Mouse (Mus musculus) limb, embryonic 13.5 days (tissue): ENCODE data around the gene Pcyox1. TPM values are rescaled to one million over a fixed set of nuclear protein-coding genes. Genes with fewer than 3 reads are reported as not detected.

ENCODE experiments used
- ATAC-seq: fragments of 200-750 bp; cut with Nextera tagmentation; 2 replicates; pipeline ENCODE4 v1.8.0; 2017; ENCODE audit warnings: low read depth, moderate number of reproducible peaks, moderate TSS enrichment; ENCODE audit not compliant: low FRiP score
- H3K27ac ChIP-seq: fragments of 300-500 bp; sonication (generic); 2 replicates; pipeline ENCODE4 v1.5.1; 2015; ENCODE audit warnings: inconsistent platforms, mild to moderate bottlenecking, moderate library complexity
- H3K27me3 ChIP-seq: fragments of 300-500 bp; sonication (generic); 2 replicates; pipeline ENCODE4 v1.6.1; 2015; ENCODE audit warnings: mild to moderate bottlenecking, inconsistent platforms
- H3K36me3 ChIP-seq: fragments of 300-500 bp; sonication (generic); 2 replicates; pipeline ENCODE4 v1.6.1; 2015; ENCODE audit warnings: inconsistent platforms, mild to moderate bottlenecking, moderate library complexity
- H3K4me1 ChIP-seq: fragments of 300-500 bp; sonication (generic); 2 replicates; pipeline ENCODE4 v1.6.1; 2015; ENCODE audit warnings: inconsistent platforms
- H3K4me2 ChIP-seq: fragments of 300-500 bp; sonication (generic); replicated peaks from 2 replicates; pipeline ENCODE4 v1.6.1; 2015; ENCODE audit warnings: inconsistent platforms, mild to moderate bottlenecking, moderate library complexity
- H3K4me3 ChIP-seq: fragments of 300-500 bp; sonication (generic); 2 replicates; pipeline ENCODE4 v1.5.1; 2015; ENCODE audit warnings: moderate library complexity, mild to moderate bottlenecking, inconsistent platforms
- H3K9ac ChIP-seq: fragments of 300-500 bp; sonication (generic); 2 replicates; pipeline ENCODE4 v1.6.1; 2015; ENCODE audit warnings: mild to moderate bottlenecking, inconsistent platforms
- H3K9me3 ChIP-seq: fragments of 300-500 bp; sonication (generic); 2 replicates; pipeline ENCODE4 v1.6.1; 2016; ENCODE audit warnings: inconsistent platforms
- WGBS: fragments of 180-500 bp; shearing (Covaris S2); methylation state at CpG from one replicate; pipeline ENCODE4 v1.1.7; 2015; 5-methylcytosine and 5-hydroxymethylcytosine counted together
- polyA plus RNA-seq: library from polyadenylated mRNA; unstranded; fragments of >200 nt; fragmentation: Nextera tagmentation; extraction: Ambion mirVana; gene quantifications from 2 replicates; pipeline ENCODE4 v1.2.1, GENCODE M21; 2015

Pcyox1 gene
- polyA plus RNA-seq, 1 experiment from 2014 or later = 86.3 TPM

DNA sequence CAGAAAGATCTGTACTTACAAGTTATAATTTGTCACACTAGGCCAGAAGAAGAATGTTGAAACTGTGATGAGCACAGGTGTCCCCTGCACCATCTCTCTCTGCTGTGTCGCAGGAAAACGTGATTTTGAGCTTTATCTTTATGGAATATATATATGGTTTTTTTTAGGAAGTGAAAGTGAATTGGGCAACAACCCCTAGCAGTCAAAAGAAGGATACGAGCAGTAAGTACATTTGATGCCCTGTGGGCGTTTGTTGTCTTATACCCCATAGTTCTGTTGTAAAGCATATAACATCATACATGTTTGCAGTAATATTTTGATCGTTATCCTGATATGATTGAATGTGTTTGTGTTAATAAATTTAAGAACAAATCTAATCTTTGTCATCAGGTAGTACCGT lies 21.8 kb upstream of the Pcyox1 start:
- Histone ChIP-seq H3K27ac (no peak overlapping the region), H3K4me2 (no peak overlapping the region), H3K9me3 (no peaks in the 10 kb centered on the region), H3K36me3 (peaks cover 79% of the 10 kb centered on the region), H3K4me3 (no peak overlapping the region), H3K9ac (no peak overlapping the region), H3K4me1 (no peaks in the 10 kb centered on the region), H3K27me3 (no peaks in the 10 kb centered on the region)
- whole genome bisulfite sequencing = 91% methylated on average over 6 of the region's 6 CpGs
- no peak for ATAC-seq

DNA sequence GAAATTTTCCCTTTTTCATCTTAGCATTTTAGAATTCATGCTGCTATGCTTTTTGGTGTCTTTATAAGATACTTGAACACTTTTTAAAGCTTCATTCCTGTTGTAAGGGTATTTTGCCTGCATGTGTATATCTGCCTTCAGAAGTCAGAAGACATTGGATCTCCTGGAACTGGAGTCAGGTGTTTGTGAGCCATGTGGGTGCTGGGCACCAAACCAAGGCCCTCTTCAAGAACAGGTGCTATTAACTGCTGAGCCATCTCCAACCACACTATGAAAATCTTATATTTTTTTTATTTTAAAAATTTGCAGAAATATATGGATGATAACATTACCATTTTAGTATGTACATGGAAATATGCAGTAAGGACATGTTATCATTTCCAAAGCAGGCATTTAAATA lies 9.4 kb upstream of the Pcyox1 start:
- Histone ChIP-seq H3K27me3 (no peaks in the 10 kb centered on the region), H3K36me3 (peaks cover 9% of the 10 kb centered on the region), H3K9ac (no peak overlapping the region), H3K4me1 (peaks cover 11% of the 10 kb centered on the region), H3K4me3 (peak overlapping the region; percentile 89), H3K9me3 (no peaks in the 10 kb centered on the region), H3K27ac (no peak overlapping the region), H3K4me2 (peak overlapping the region; percentile 69)
- no peak for ATAC-seq

DNA sequence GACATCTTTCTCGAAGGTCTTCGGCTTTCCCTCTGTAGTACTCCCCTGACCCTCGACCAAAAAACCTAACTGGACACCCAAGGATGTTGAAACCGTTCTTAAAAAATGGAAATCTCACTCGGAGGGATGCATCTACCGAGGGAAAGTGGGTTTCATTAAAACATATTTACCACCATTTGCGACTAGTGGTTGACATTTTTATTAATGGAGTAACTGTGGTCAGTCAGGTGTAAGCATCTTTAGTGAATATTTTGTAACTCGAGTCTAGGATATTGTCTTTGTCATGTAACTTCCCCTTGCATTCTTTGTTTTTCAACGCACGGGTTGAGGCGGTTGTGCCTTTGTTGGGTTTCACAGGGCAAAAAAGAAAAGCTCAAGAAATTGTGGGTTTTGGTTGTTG lies 8.0 kb upstream of the Pcyox1 start:
- ATAC-seq = no peak
- no peaks in the 10 kb centered on the region for H3K9me3 ChIP-seq
- peak overlapping the region; percentile 100 for H3K27ac ChIP-seq
- H3K4me2 ChIP-seq = peak overlapping the region; percentile 69
- H3K4me3 ChIP-seq = peak overlapping the region; percentile 89
- peak overlapping the region; percentile 98 for H3K9ac ChIP-seq
- WGBS = under 1% methylated on average over 11 of the region's 11 CpGs
- H3K27me3 ChIP-seq = no peaks in the 10 kb centered on the region
- H3K4me1 ChIP-seq = peaks cover 11% of the 10 kb centered on the region
- peaks cover 9% of the 10 kb centered on the region for H3K36me3 ChIP-seq

DNA sequence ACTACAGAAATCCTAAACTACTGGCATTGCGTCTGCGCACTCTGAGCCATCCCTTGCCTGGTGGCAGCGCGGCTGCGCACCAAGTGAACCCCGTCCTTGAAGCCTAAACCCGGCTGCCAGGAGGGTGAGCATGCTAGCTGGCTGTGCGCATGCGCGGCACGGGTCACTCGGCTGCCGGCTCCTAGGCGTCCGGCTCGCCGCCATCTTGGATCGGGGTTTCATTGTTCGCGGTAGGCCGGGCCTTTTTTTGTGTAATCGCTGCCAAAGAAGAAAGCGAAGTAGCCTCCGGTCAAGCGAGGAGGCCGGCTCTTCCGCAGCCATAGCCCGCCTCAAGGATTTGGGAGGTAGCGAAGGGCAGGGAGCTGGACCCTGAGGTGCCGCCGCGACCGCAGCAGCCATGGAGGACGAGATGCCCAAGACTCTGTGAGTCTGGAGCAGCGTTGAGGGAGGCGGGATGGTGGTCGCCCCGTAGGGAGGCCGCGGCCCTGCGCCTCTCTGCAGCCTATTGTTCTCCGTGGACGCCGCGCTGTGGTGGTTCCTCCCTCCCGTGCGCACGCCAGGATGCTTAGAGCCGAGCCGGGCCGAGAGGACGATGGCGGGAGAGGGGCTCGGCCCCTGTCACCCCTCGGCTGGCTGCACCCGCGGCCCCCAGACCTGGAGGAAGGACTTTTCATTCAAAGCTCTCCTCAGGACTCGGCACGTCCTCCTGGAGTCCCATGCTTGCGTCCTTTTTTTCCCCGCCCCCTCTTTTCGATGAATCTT lies 7.3 kb upstream of the Pcyox1 start, which contains the start of gene Tia1:
Tia1 (plus strand) TSS at position 120 of the 762 bp plus-strand sequence.
- peak within 1 kb of the TSS; percentile 100 for H3K27ac ChIP-seq
- H3K36me3 ChIP-seq = peaks cover 9% of the 10 kb centered on the region
- H3K9ac ChIP-seq = peak within 1 kb of the TSS; percentile 98
- under 1% methylated on average over 60 of the region's 62 CpGs for WGBS
- peak; percentile 96 for ATAC-seq
- peak within 1 kb of the TSS; percentile 69 for H3K4me2 ChIP-seq
- H3K4me1 ChIP-seq = peaks cover 11% of the 10 kb centered on the region
- H3K27me3 ChIP-seq = no peaks in the 10 kb centered on the region
- H3K9me3 ChIP-seq = no peaks in the 10 kb centered on the region
- peak within 1 kb of the TSS; percentile 89 for H3K4me3 ChIP-seq

GRCm38 (mm10) chr6:86403728-86404099 lies 6.8 kb upstream of the Pcyox1 start:
- peak; percentile 79 for ATAC-seq
- H3K4me1 ChIP-seq = peaks cover 11% of the 10 kb centered on the region
- peak overlapping the region; percentile 89 for H3K4me3 ChIP-seq
- H3K27me3 ChIP-seq = 0 out of 2 replicates have a peak, but pooled peaks cover under 1% of the 10 kb centered on the region
- no peaks in the 10 kb centered on the region for H3K9me3 ChIP-seq
- peak overlapping the region; percentile 100 for H3K27ac ChIP-seq
- H3K4me2 ChIP-seq = peak overlapping the region; percentile 53
- under 1% methylated on average over 15 of the region's 15 CpGs for WGBS
- peaks cover 9% of the 10 kb centered on the region for H3K36me3 ChIP-seq
- H3K9ac ChIP-seq = peak overlapping the region; percentile 98

- 39% methylated on average over 12 of the region's 12 CpGs for WGBS
- H3K4me2 ChIP-seq = peak overlapping the region; percentile 53
- peaks cover 5% of the 10 kb centered on the region; the same call in 1 of the 2 replicates for H3K27me3 ChIP-seq
- no peak overlapping the region for H3K27ac ChIP-seq
- H3K4me3 ChIP-seq = peak overlapping the region; percentile 89
- H3K9me3 ChIP-seq = no peaks in the 10 kb centered on the region
- H3K36me3 ChIP-seq = peaks cover 9% of the 10 kb centered on the region
- ATAC-seq = no peak
- H3K9ac ChIP-seq = no peak overlapping the region
- H3K4me1 ChIP-seq = peaks cover 11% of the 10 kb centered on the region
These were observed 6.0 kb upstream of the Pcyox1 start for GRCm38 (mm10) chr6:86402681-86403607.

DNA sequence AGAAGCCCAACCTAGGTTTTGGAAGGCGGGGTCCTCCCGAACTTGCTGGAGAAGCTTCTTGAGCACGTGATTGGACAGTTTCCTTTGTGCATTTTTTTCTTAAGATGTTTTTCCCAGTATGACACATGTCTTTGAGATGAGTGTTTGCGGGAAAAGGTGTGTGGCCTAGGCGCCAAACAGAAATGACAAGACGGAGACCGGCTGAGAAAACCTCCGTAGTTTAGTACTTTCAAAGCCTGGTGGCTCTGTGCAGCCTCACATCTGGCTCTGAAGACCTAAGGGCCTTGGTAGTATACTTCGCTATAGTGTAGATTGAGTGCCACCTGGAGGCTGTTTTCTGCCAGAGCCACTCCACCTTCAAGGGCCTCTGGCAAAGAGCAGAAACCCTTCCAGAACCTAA lies 4.0 kb upstream of the Pcyox1 start:
- Histone ChIP-seq H3K36me3 (no peaks in the 10 kb centered on the region), H3K9me3 (no peaks in the 10 kb centered on the region), H3K27ac (no peak overlapping the region; the same call in 1 of the 2 replicates), H3K4me2 (peak overlapping the region; percentile 58), H3K4me1 (peaks cover 7% of the 10 kb centered on the region), H3K4me3 (peak overlapping the region; percentile 34), H3K9ac (peak overlapping the region; percentile 57; the same call in 1 of the 2 replicates), H3K27me3 (peaks cover 5% of the 10 kb centered on the region; the same call in 1 of the 2 replicates)
- ATAC-seq = no peak
- 5% methylated on average over 9 of the region's 9 CpGs for WGBS

DNA sequence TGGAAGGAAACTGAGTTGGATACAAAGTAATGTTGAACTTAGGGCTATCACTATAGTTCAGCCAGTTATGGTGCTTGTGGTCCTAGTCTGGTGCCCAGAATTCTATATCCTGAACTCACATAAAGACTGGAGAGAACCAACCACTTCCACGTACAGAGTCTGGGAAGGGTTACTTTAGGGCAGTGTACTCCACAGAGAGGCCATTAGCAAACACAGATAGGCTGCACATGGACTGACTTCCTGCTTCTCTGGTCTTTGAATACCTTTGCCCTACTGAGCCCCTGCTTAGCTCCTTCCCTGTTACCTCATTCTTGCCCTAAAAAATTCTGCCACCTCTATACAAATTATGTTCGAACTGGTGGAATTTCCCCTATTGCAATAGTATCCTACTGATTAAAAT lies 3.0 kb upstream of the Pcyox1 start:
- 73% methylated on average over 2 of the region's 2 CpGs for WGBS
- peaks cover 17% of the 10 kb centered on the region for H3K4me1 ChIP-seq
- no peak overlapping the region for H3K4me2 ChIP-seq
- no peaks in the 10 kb centered on the region for H3K36me3 ChIP-seq
- H3K27ac ChIP-seq = no peak overlapping the region
- H3K4me3 ChIP-seq = no peak overlapping the region
- H3K9ac ChIP-seq = no peak overlapping the region
- H3K9me3 ChIP-seq = no peaks in the 10 kb centered on the region
- no peak for ATAC-seq
- H3K27me3 ChIP-seq = peaks cover 5% of the 10 kb centered on the region; the same call in 1 of the 2 replicates

DNA sequence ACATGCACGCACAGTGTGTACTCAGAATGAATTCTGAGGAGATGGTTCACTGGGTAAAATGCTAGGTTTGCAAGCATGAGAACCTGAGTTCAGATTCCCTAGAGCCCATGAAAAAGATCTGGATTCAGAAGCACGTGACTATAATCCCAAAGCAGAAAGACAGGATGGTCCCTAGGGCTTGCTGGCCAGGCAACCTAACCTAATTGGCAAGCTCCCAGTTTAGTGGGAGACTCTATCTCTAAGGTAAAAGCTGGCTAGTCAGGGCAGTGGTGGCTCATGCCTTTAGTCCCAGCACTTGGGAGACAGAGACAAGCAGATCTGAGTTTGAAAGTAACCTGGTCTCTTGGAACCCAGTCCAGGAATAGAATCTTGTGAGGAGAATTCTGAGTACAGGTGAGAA lies 2.0 kb upstream of the Pcyox1 start:
- WGBS = 85% methylated on average over 2 of the region's 2 CpGs
- Histone ChIP-seq H3K9me3 (no peaks in the 10 kb centered on the region), H3K27me3 (peaks cover 5% of the 10 kb centered on the region; the same call in 1 of the 2 replicates), H3K4me3 (no peak overlapping the region), H3K9ac (no peak overlapping the region), H3K36me3 (peaks cover 4% of the 10 kb centered on the region; the same call in 1 of the 2 replicates), H3K4me2 (no peak overlapping the region), H3K27ac (no peak overlapping the region), H3K4me1 (peaks cover 20% of the 10 kb centered on the region)
- ATAC-seq = no peak

- Histone ChIP-seq H3K9ac (peak overlapping the region; percentile 84), H3K27me3 (peaks cover 5% of the 10 kb centered on the region; the same call in 1 of the 2 replicates), H3K4me1 (peaks cover 20% of the 10 kb centered on the region), H3K9me3 (no peaks in the 10 kb centered on the region), H3K4me3 (peak overlapping the region; percentile 91), H3K36me3 (peaks cover 13% of the 10 kb centered on the region), H3K4me2 (peak overlapping the region; percentile 90), H3K27ac (peak overlapping the region; percentile 87; the same call in 1 of the 2 replicates)
- 7% methylated on average over 14 of the region's 14 CpGs for WGBS
- ATAC-seq = peak; percentile 16; the same call in 1 of the 2 replicates
These were observed 465 bp upstream of the Pcyox1 start for GRCm38 (mm10) chr6:86397257-86397980.

- H3K27me3 ChIP-seq = peaks cover 5% of the 10 kb centered on the region; the same call in 1 of the 2 replicates
- peaks cover 20% of the 10 kb centered on the region for H3K4me1 ChIP-seq
- 0 out of 2 replicates have a peak, but pooled peaks cover 3% of the 10 kb centered on the region for H3K9me3 ChIP-seq
- ATAC-seq = no peak
- H3K4me3 ChIP-seq = peak overlapping the region; percentile 91
- peaks cover 28% of the 10 kb centered on the region for H3K36me3 ChIP-seq
- H3K27ac ChIP-seq = no peak overlapping the region
- 38% methylated on average over 10 of the region's 10 CpGs for WGBS
- H3K4me2 ChIP-seq = peak overlapping the region; percentile 90
- peak overlapping the region; percentile 84 for H3K9ac ChIP-seq
These were observed 985 bp downstream of the Pcyox1 start for GRCm38 (mm10) chr6:86395969-86396368.
